Mouse (Mus musculus) kidney, adult 2 months (tissue): ENCODE results near the gene Usp45.
A peak's percentile ranks its signal among the peaks of the same experiment; 100 is the strongest.

Experiments
- CTCF ChIP-seq: fragments of 200-500 bp; conservative IDR thresholded peaks from 2 replicates; pipeline ENCODE4 v1.5.1; 2011; ENCODE audit warnings: low read depth, mild to moderate bottlenecking, control low read depth, low read length, moderate library complexity, mixed read lengths; ENCODE audit not compliant: insufficient read depth, insufficient read length
- POLR2A ChIP-seq: fragments of 200-500 bp; IDR thresholded peaks from one replicate; pipeline ENCODE4 v1.6.1; 2011; ENCODE audit warnings: low read depth, low read length, control low read depth

DNA sequence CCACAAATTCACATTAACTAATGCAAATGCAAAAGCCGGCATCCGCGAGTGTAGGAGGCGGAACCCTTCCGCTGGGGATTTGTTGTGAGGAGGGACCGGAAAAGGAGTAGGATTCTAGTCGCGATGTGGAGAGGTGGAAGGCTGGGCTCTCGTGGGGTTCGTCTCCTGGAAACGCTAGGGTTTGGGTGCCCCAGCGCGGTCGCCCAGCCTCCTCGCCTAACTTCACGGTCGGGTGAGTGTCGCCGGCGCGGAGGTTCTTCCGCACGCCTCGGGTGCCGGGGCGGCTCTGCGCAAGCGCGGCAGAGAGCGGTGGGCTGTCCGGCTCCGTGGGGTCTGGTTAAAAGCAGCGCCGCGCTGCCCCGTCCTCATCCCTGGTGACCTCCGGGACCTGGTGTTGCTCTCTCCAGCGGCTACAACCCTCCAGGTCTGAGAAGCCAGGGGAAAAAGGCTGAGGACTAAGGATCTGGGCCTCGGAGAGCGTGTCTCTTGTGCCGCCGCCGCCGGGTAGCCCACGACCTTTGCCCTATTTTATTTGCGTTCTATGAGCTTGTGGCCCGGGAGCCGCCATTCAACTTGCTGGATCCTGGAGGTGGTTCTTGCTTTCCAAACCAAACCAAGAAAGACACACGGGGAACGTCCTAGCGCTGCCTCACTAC is 112.7 kb downstream of the Usp45 start, which contains the start of gene Coq3:
- TF ChIP-seq CTCF (no peak), POLR2A (peak; percentile 49)
